Mouse (Mus musculus): Measurements from ENCODE around the gene Gm3402. TPM values are rescaled to one million over a fixed set of nuclear protein-coding genes. Genes with fewer than 3 reads are reported as not detected.
"Not testable (repeated sequence)": the region's sequence is repeated elsewhere in the genome, so short reads cannot be mapped to it uniquely, and the experiment has no call there.

The Gm3402 gene
- not detected for total RNA-seq (2021)
- long read RNA-seq, experiment 1: 0 reads
- long read RNA-seq, experiment 2: 0 reads

- H3K27ac ChIP-seq; H3K4me3 ChIP-seq; DNase-seq (ENCODE audit: low spot score in 2 of 2): not testable (repeated sequence)
Measured at GRCm38 (mm10) chr5:146513823-146514222, at the start of gene Gm3402. Gm3402 (plus strand) TSS chr5:146514123.

DNA sequence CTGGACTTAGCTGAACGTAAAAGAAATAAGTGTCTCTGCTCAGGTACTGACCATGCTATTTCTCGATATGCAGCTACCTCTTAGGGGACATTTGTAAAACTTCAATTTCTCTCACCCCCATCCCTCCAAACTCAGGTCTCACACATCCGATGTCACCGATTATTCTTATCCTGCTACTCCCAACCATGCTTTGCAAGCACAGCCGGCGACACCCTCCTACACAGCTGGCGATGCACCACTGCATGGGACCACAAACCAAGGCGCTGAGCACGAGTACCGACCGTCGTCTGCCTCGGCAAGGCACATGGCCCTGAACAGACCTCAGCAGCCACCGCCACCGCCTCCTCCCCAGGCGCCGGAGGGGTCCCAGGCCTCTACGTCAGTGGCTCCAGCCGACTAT, 47.3 kb upstream of the Gm3402 start:
- DNase-seq (ENCODE audit: low spot score in 2 of 2): no peak
- no peak for TF ChIP-seq CTCF (conservative IDR thresholded peaks at IDR 0.05)
- H3K27ac ChIP-seq: no peak overlapping the region
- no peak overlapping the region for H3K4me3 ChIP-seq

GRCm38 (mm10) chr5:146468311-146468710, 45.6 kb upstream of the Gm3402 start:
- no peak for TF ChIP-seq CTCF (conservative IDR thresholded peaks at IDR 0.05)
- DNase-seq (ENCODE audit: low spot score in 2 of 2): no peak
- H3K4me3 ChIP-seq: no peak overlapping the region
- H3K27ac ChIP-seq: peak overlapping the region; percentile 23; the same call in 1 of the 2 replicates

DNA sequence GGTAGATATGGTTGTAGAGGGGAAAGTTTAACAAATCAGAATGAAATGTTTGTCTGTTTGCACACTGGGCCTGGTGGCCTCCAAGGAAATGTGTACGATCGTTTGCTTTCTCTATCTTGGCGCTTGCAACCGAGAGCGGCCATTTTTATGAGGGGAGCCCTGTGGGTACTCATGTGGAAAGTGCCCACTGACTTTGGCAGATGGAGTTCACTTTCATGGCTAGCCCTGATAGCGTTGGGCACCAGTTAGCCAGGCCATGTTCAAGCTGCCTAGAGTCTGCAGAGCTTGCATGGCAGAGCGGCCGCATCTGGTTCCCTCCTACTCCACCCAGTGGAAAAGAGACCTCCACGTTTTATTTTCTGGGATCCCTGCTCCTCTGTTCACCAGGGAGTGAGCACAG, 43.1 kb upstream of the Gm3402 start:
- no peak for TF ChIP-seq CTCF (conservative IDR thresholded peaks at IDR 0.05)
- no peak for DNase-seq (ENCODE audit: low spot score in 2 of 2)
- no peak overlapping the region for H3K27ac ChIP-seq
- no peak overlapping the region for H3K4me3 ChIP-seq

- no peak for TF ChIP-seq CTCF (conservative IDR thresholded peaks at IDR 0.05)
- H3K27ac ChIP-seq: no peak overlapping the region
- H3K4me3 ChIP-seq: no peak overlapping the region
- DNase-seq (ENCODE audit: low spot score in 2 of 2): no peak
Measured at GRCm38 (mm10) chr5:146471311-146471710, 42.6 kb upstream of the Gm3402 start.

GRCm38 (mm10) chr5:146471821-146472220, 42.1 kb upstream of the Gm3402 start:
- TF ChIP-seq CTCF (conservative IDR thresholded peaks at IDR 0.05): no peak

DNA sequence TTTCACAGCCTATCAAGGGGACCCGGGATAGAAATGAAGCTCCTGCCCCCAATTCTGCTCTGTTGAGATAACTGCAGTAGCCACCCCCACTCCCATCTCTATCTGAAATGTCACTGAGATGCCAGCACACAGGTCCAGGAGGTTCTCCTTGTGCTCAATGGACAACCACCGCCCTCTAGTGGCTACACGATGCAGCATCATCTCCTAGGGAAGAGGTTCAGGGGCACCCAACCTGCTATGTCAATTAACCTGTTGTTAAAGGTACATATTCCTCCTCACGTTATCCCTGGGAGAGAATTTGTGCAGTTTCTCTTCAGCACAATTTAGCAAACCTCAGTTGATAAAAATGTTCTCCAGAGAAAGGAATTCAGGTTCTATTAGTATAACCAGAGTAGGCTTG, 34.4 kb upstream of the Gm3402 start:
- not testable (repeated sequence) for H3K27ac ChIP-seq, H3K4me3 ChIP-seq
- peak; percentile 48 to 51 for DNase-seq (ENCODE audit: low spot score in 2 of 2)
- peak; percentile 77 for TF ChIP-seq CTCF (conservative IDR thresholded peaks at IDR 0.05)

More at GRCm38 (mm10) chr5:146471821-146472220, 42.1 kb upstream of the Gm3402 start:
- DNase-seq (ENCODE audit: low spot score in 2 of 2): no peak
- Histone ChIP-seq H3K4me3 (no peak overlapping the region), H3K27ac (no peak overlapping the region)

DNA sequence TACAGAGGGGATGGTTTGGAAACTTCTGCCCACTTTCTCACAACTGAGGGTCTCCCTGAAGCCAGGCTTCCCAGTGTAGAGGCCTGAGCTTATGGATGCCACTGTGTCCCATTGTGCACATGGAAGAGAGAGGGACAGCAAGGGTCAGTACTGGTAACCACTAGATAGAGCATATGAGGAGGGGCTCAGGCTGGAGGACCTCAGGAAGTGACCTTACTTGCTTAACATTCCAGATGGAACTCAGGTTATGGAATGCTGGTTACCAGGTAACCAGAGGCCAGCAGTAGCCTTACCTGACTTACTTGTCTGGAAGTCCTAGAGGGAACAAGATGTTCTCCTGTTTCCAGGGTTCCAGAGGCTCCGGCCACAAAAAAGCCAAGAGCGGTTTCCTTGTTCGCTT, 32.3 kb upstream of the Gm3402 start, which contains the start of gene Gm6408:
Gene Gm6408 (plus strand): TSS at position 301 of the 400 bp plus-strand sequence.
- H3K27ac ChIP-seq; DNase-seq (ENCODE audit: low spot score in 2 of 2); H3K4me3 ChIP-seq: not testable (repeated sequence)

DNA sequence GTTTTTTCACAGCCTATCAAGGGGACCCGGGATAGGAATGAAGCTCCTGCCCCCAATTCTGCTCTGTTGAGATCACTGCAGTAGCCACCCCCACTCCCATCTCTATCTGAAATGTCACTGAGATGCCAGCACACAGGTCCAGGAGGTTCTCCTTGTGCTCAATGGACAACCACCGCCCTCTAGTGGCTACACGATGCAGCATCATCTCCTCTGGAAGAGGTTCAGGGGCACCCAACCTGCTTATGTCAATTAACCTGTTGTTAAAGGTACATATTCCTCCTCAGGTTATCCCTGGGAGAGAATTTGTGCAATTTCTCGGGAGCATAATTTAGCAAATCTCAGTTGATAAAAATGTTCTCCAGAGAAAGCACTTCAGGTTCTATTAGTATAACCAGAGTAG, 25.0 kb upstream of the Gm3402 start:
- DNase-seq (ENCODE audit: low spot score in 2 of 2): peak in 1 of 2 experiments; percentile 60
- not testable (repeated sequence) for H3K27ac ChIP-seq, H3K4me3 ChIP-seq
- TF ChIP-seq CTCF (conservative IDR thresholded peaks at IDR 0.05): peak; percentile 66

DNA sequence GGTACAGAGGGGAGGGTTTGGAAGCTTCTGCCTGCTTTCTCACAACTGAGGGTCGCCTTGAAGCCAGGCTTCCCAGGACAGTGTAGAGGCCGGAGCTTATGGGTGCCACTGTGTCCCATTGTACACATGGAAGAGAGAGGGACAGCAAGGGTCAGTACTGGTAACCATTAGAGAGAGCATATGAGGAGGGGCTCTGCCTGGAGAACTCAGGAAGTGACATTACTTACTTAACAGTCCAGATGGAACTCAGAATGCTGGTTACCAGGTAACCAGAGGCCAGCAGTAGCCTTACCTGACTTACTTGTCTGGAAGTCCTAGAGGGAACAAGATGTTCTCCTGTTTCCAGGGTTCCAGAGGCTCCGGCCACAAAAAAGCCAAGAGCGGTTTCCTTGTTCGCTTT, 22.9 kb upstream of the Gm3402 start, which contains the start of gene Gm6370:
Gene Gm6370 (plus strand): TSS at position 301 of the 400 bp plus-strand sequence.
- H3K27ac ChIP-seq; DNase-seq (ENCODE audit: low spot score in 2 of 2); H3K4me3 ChIP-seq: not testable (repeated sequence)

DNA sequence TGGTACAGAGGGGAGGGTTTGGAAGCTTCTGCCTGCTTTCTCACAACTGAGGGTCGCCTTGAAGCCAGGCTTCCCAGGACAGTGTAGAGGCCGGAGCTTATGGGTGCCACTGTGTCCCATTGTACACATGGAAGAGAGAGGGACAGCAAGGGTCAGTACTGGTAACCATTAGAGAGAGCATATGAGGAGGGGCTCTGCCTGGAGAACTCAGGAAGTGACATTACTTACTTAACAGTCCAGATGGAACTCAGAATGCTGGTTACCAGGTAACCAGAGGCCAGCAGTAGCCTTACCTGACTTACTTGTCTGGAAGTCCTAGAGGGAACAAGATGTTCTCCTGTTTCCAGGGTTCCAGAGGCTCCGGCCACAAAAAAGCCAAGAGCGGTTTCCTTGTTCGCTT, 11.8 kb upstream of the Gm3402 start, which contains the start of gene 4930449I24Rik:
Gene 4930449I24Rik (plus strand): TSS at position 301 of the 400 bp plus-strand sequence.
- H3K4me3 ChIP-seq; H3K27ac ChIP-seq; DNase-seq (ENCODE audit: low spot score in 2 of 2): not testable (repeated sequence)

GRCm38 (mm10) chr5:146525501-146525900, 11.6 kb downstream of the Gm3402 start, which contains the start of gene Gm3404:
Gm3404 (plus strand) TSS chr5:146525801.
- not testable (repeated sequence) for DNase-seq (ENCODE audit: low spot score in 2 of 2); H3K4me3 ChIP-seq; H3K27ac ChIP-seq

DNA sequence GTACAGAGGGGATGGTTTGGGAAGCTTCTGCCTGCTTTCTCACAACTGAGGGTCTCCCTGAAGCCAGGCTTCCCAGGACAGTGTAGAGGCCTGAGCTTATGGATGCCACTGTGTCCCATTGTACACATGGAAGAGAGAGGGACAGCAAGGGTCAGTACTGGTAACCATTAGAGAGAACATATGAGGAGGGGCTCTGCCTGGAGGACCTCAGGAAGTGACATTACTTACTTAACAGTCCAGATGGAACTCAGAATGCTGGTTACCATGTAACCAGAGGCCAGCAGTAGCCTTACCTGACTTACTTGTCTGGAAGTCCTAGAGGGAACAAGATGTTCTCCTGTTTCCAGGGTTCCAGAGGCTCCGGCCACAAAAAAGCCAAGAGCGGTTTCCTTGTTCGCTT, 23.4 kb downstream of the Gm3402 start, which contains the start of gene Gm3409:
Gene Gm3409 (plus strand): TSS at position 301 of the 400 bp plus-strand sequence.
- H3K4me3 ChIP-seq, H3K27ac ChIP-seq: not testable (repeated sequence)

GRCm38 (mm10) chr5:146555836-146556235, 41.9 kb downstream of the Gm3402 start, which contains the start of gene Gm3415:
Gm3415 (plus strand) TSS chr5:146556136.
- not testable (repeated sequence) for DNase-seq (ENCODE audit: low spot score in 2 of 2); H3K4me3 ChIP-seq; H3K27ac ChIP-seq

More for the DNA sequence above, 23.4 kb downstream of the Gm3402 start, which contains the start of gene Gm3409:
- not testable (repeated sequence) for DNase-seq (ENCODE audit: low spot score in 2 of 2)
